Mouse (Mus musculus): ENCODE measurements around the gene Prss36. TPM values are rescaled to one million over a fixed set of nuclear protein-coding genes. Genes with fewer than 3 reads are reported as not detected.
A peak's percentile ranks its signal among the peaks of the same experiment; 100 is the strongest.

Gene Prss36
- polyA plus RNA-seq, 1 experiment from 2014 or later = 12.9 TPM

DNA sequence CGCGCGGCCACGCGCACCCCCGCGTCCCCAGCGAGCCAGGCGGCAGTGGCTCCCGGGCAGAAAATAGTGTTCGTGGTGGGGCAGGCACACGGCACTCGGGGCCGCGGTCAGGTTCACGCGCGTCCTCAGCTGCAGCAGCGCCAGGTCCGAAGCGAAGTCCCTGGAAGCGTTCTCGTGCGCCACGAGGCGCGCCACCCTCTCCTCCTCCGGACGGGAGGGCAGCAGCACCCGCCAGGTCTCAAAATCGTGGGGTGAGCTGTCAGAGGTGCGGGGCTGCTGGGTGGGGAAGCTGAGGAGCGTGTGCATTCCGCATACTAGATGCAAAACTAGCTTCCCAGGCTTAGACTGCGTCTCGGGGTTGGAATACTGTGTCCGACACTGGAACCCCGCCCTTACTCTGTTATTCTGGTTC lies 10.8 kb downstream of the Prss36 start:
- DNase-seq (ENCODE audit: low spot score) = peak; percentile 24

DNA sequence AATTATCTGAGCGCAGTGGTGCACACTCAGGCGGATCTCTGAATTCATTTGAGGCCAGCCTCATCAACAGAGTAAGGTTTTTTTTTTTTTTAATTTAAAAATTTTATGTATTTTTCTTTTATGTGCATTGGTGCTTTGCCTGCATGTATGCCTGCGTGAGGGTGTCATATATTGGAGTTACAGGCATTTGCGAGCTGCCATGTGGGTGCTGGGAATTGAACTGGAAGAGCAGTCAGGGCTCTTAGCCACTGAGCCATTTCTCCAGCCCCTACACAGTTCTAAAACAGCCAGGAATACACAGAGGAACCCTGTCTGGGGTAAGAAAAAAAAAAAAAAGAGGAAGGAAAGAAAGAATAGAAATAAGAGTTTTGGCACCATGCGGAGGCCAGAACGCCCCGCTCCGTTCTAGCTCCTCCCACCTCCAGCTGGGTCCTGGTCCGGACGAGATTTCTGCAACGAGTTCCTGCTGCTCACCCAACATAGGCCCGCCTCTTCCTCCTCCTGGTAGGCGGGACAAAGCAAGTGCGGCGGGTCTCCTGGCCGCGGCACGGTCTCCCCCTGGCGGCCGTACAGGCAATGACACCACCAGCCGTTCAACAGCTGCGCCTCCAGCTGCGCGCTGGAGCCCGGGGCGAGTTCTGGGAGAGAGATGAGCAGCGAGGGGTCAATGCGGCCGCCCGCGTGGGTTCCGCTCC lies 11.3 kb downstream of the Prss36 start:
- DNase-seq (ENCODE audit: low spot score) (peak; percentile 98), ATAC-seq (peak; percentile 98)
- H3K27me3 ChIP-seq (replicated peaks; ENCODE audit: control insufficient read depth, insufficient read depth, low read length) = no peaks in the 10 kb centered on the region; the same call in 1 of the 2 replicates
- peak overlapping the region; percentile 74 for H3K4me3 ChIP-seq (ENCODE audit: low read depth, low read length)
- no peaks in the 10 kb centered on the region for H3K9me3 ChIP-seq (replicated peaks; ENCODE audit: control insufficient read depth, low read length)
- H3K36me3 ChIP-seq (ENCODE audit: control insufficient read depth, insufficient read depth, low read length) = no peaks in the 10 kb centered on the region
- H3K27ac ChIP-seq (ENCODE audit: low read depth, low read length) = peak overlapping the region; percentile 44; the same call in 1 of the 2 replicates
- H3K4me2 ChIP-seq (ENCODE audit: low read length) = peak overlapping the region; percentile 98
- WGBS = 7% methylated on average over 30 of the region's 32 CpGs
- H3K9ac ChIP-seq (ENCODE audit: low read length) = peak overlapping the region; percentile 84
- peaks cover 8% of the 10 kb centered on the region for H3K4me1 ChIP-seq (ENCODE audit: control insufficient read depth, insufficient read depth, low read length)

More for the DNA sequence above, 10.8 kb downstream of the Prss36 start:
- H3K9me3 ChIP-seq (replicated peaks; ENCODE audit: control insufficient read depth, low read length) = no peaks in the 10 kb centered on the region
- H3K36me3 ChIP-seq (ENCODE audit: control insufficient read depth, insufficient read depth, low read length) = no peaks in the 10 kb centered on the region
- H3K27me3 ChIP-seq (replicated peaks; ENCODE audit: control insufficient read depth, insufficient read depth, low read length) = no peaks in the 10 kb centered on the region
- peak overlapping the region; percentile 74 for H3K4me3 ChIP-seq (ENCODE audit: low read depth, low read length)
- peaks cover 8% of the 10 kb centered on the region for H3K4me1 ChIP-seq (ENCODE audit: control insufficient read depth, insufficient read depth, low read length)
- H3K4me2 ChIP-seq (ENCODE audit: low read length) = peak overlapping the region; percentile 98
- 0% methylated on average over 29 of the region's 38 CpGs for WGBS
- peak overlapping the region; percentile 84 for H3K9ac ChIP-seq (ENCODE audit: low read length)
- ATAC-seq = no peak; the same call in 1 of the 2 replicates
- peak overlapping the region; percentile 44; the same call in 1 of the 2 replicates for H3K27ac ChIP-seq (ENCODE audit: low read depth, low read length)

DNA sequence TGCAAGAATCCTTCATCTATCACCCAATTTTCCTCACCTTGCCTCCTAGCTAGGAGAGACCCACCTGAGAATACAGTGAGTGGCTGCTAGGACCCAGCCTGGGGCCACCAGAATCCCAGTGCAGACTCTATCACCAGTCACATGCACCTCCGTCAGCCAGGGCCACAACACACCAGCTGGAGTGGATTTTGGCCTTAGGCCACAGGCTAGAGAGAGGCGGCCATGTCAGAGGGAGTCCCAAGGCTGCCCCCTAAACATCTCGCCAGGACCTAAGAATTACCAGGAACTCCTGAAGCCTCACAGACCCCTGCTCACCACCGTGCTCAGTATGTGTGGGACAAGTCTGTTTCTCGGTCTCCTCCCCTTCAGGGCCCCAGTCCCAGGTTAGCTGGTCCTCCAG lies 12.4 kb downstream of the Prss36 start:
- Histone ChIP-seq H3K27me3 (replicated peaks; ENCODE audit: control insufficient read depth, insufficient read depth, low read length) (no peaks in the 10 kb centered on the region; the same call in 1 of the 2 replicates), H3K4me2 (ENCODE audit: low read length) (no peak overlapping the region), H3K4me1 (ENCODE audit: control insufficient read depth, insufficient read depth, low read length) (peaks cover 8% of the 10 kb centered on the region), H3K27ac (ENCODE audit: low read depth, low read length) (no peak overlapping the region), H3K9ac (ENCODE audit: low read length) (no peak overlapping the region), H3K4me3 (ENCODE audit: low read depth, low read length) (no peak overlapping the region), H3K36me3 (ENCODE audit: control insufficient read depth, insufficient read depth, low read length) (no peaks in the 10 kb centered on the region), H3K9me3 (replicated peaks; ENCODE audit: control insufficient read depth, low read length) (no peaks in the 10 kb centered on the region)
- DNase-seq (ENCODE audit: low spot score) = no peak
- WGBS = 85% methylated on average over 5 of the region's 5 CpGs
- ATAC-seq = no peak

DNA sequence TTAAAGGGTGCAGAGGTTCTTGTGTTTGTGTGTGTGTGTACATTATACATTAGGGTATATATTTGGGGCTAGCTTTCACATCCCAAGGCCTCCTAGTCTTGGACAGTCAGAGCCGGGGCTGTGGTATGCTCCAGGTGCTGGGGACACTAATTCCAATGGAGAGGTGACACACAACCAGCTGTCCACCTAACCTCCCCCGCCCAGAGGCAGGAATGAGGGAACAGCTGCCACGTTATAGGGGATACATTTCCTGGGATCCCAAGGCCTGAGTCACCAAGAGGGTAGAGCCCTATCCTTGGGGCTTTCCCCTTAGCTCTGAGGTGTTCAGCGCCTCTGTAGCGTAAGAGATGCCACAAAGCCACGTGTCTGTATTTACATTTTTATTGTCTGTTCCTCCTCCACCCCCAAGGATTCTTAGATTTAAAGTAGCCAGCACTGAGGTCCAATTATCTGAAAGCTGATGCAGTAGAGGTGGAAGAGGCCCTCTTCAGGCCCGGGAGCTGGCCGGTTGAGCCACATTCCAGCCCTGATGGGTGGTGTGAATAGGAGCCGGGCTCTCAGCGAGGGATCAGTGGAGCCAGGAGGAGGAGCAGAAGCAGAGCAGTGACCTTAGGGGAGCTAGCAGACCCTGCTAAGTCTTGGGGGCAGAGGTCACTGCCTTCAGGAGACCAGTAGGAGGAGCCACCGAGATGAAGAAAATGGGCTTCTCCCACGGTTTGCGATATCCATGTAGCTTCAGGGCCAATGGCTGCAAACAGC lies 14.1 kb downstream of the Prss36 start:
- Histone ChIP-seq H3K4me1 (ENCODE audit: control insufficient read depth, insufficient read depth, low read length) (peaks cover 8% of the 10 kb centered on the region), H3K27me3 (replicated peaks; ENCODE audit: control insufficient read depth, insufficient read depth, low read length) (no peaks in the 10 kb centered on the region; the same call in 1 of the 2 replicates), H3K9me3 (replicated peaks; ENCODE audit: control insufficient read depth, low read length) (no peaks in the 10 kb centered on the region), H3K4me3 (ENCODE audit: low read depth, low read length) (no peak overlapping the region), H3K36me3 (ENCODE audit: control insufficient read depth, insufficient read depth, low read length) (no peaks in the 10 kb centered on the region), H3K9ac (ENCODE audit: low read length) (no peak overlapping the region), H3K4me2 (ENCODE audit: low read length) (no peak overlapping the region), H3K27ac (ENCODE audit: low read depth, low read length) (no peak overlapping the region)
- DNase-seq (ENCODE audit: low spot score) (no peak), ATAC-seq (no peak)
- 16% methylated on average over 13 of the region's 13 CpGs for WGBS

DNA sequence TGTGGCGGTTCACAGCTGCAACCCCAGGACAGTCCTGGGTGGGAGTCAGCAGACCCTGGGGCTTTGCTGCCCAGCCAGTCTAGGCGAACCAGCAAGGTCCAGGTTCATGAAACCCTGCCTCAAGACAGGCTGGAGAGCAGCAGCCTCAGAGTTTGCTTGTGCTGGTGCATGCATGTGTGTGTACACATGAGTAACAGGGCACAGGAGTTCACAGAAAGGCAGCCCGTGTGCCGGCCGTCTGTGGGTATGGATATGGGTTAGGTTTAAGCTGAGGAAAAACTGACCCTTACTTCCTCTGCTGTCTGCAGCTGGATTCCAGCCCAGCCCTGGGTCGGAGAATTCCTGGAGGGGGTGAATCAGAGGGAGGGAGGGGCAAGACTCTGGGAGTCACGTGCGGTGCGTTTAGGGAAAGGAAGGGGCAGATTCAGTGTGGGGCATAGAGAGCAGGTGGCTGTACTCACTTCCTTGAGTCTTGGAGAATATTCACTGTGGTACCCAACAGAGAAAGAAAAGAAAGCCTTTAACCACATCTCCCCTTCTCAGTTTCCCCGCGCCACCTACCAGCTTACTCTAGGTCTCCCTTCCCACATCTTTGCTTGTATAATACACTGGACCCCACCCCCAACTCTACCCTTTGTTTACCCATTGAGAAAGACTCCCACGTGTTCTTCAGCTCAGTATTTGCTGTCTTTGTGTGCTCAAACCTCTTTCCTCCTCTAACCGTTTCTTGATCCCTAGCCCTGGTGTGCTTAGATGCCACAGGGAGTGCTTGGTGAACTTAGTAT lies 15.0 kb downstream of the Prss36 start:
- Histone ChIP-seq H3K27ac (ENCODE audit: low read depth, low read length) (no peak overlapping the region), H3K4me2 (ENCODE audit: low read length) (no peak overlapping the region), H3K9me3 (replicated peaks; ENCODE audit: control insufficient read depth, low read length) (no peaks in the 10 kb centered on the region), H3K4me1 (ENCODE audit: control insufficient read depth, insufficient read depth, low read length) (peaks cover 8% of the 10 kb centered on the region), H3K27me3 (replicated peaks; ENCODE audit: control insufficient read depth, insufficient read depth, low read length) (no peaks in the 10 kb centered on the region; the same call in 1 of the 2 replicates), H3K36me3 (ENCODE audit: control insufficient read depth, insufficient read depth, low read length) (peaks cover 3% of the 10 kb centered on the region; the same call in 1 of the 2 replicates), H3K9ac (ENCODE audit: low read length) (no peak overlapping the region), H3K4me3 (ENCODE audit: low read depth, low read length) (no peak overlapping the region)
- no peak for DNase-seq (ENCODE audit: low spot score)
- WGBS = 32% methylated on average over 13 of the region's 13 CpGs
- ATAC-seq = no peak

DNA sequence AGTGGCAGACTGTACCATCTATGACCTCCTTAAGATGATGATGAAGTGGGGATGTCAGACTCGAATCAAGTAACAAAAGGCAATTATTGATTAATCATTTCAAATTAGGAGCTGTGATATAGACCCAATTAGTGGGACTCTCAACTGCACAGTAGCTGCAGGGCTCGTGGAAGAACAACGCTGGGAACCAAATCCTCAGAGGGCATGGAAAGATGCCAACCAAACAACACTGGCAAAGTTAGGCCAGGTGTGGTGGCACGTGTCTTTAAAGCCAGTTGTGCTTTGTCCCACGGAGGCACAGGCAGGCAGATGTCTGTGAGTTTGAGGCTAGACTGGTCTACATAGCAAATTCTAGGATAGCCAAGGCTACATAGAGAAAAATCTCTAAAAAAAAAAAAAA lies 15.9 kb downstream of the Prss36 start:
- Histone ChIP-seq H3K9ac (ENCODE audit: low read length) (no peak overlapping the region), H3K9me3 (replicated peaks; ENCODE audit: control insufficient read depth, low read length) (no peaks in the 10 kb centered on the region), H3K27ac (ENCODE audit: low read depth, low read length) (no peak overlapping the region), H3K36me3 (ENCODE audit: control insufficient read depth, insufficient read depth, low read length) (peaks cover 10% of the 10 kb centered on the region), H3K4me3 (ENCODE audit: low read depth, low read length) (no peak overlapping the region), H3K4me1 (ENCODE audit: control insufficient read depth, insufficient read depth, low read length) (0 out of 2 replicates have a peak, but pooled peaks cover 4% of the 10 kb centered on the region), H3K27me3 (replicated peaks; ENCODE audit: control insufficient read depth, insufficient read depth, low read length) (no peaks in the 10 kb centered on the region; the same call in 1 of the 2 replicates), H3K4me2 (ENCODE audit: low read length) (no peak overlapping the region)
- ATAC-seq = no peak
- 64% methylated on average over 5 of the region's 5 CpGs for WGBS
- no peak for DNase-seq (ENCODE audit: low spot score)

DNA sequence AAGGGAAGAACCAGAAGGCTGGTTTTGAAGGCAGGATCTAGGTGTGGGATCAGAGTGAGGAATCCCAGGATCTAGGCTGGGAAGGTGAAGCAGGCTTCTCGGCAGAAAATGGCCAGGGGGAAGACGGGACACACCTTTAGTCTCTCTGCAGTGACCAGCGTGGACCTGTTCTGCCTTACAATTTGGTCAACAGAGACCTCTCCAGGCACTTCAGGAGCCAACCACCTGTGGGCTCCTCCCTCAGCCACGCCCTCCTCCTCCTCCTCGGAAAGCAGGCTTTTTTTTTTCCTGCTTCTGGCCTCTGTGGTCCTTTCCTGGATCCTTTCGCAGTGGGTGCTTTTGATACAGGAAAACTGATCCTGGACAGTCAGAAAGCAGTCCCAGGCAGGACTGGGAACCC lies 16.6 kb downstream of the Prss36 start, which contains the start of gene Prss8:
Gene Prss8 (minus strand): TSS at position 182 of the 400 bp plus-strand sequence.
- ATAC-seq = no peak
- no peak within 1 kb of the TSS for H3K27ac ChIP-seq (ENCODE audit: low read depth, low read length)
- H3K27me3 ChIP-seq (replicated peaks; ENCODE audit: control insufficient read depth, insufficient read depth, low read length) = no peaks in the 10 kb centered on the region; the same call in 1 of the 2 replicates
- no peak within 1 kb of the TSS for H3K9ac ChIP-seq (ENCODE audit: low read length)
- H3K9me3 ChIP-seq (replicated peaks; ENCODE audit: control insufficient read depth, low read length) = no peaks in the 10 kb centered on the region
- H3K4me1 ChIP-seq (ENCODE audit: control insufficient read depth, insufficient read depth, low read length) = 0 out of 2 replicates have a peak, but pooled peaks cover 3% of the 10 kb centered on the region
- 15% methylated on average over 6 of the region's 6 CpGs for WGBS
- no peak within 1 kb of the TSS for H3K4me2 ChIP-seq (ENCODE audit: low read length)
- DNase-seq (ENCODE audit: low spot score) = no peak
- H3K36me3 ChIP-seq (ENCODE audit: control insufficient read depth, insufficient read depth, low read length) = peaks cover 17% of the 10 kb centered on the region
- no peak within 1 kb of the TSS for H3K4me3 ChIP-seq (ENCODE audit: low read depth, low read length)

DNA sequence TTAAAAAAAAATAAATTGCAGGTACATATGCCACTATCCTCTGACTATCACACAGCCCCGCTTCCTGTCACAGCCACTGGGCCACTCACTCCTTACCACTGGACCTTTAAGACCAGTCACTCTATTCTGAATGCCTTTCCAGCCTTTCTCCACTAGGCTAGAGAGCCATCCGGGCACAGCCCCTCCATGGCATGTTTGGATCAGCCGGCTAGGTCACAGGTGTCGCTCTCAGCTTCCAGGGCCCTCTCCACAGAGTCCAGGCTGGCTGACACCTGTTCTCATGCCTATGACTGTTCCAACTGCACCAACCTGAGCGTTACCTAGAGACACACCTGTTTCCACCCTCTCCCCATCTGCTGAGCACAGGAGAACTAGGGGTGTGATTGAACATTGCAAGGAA lies 17.9 kb downstream of the Prss36 start:
- no peaks in the 10 kb centered on the region for H3K4me1 ChIP-seq (ENCODE audit: control insufficient read depth, insufficient read depth, low read length)
- H3K4me3 ChIP-seq (ENCODE audit: low read depth, low read length) = no peak overlapping the region
- H3K27ac ChIP-seq (ENCODE audit: low read depth, low read length) = no peak overlapping the region
- peaks cover 30% of the 10 kb centered on the region for H3K36me3 ChIP-seq (ENCODE audit: control insufficient read depth, insufficient read depth, low read length)
- ATAC-seq (no peak), DNase-seq (ENCODE audit: low spot score) (no peak)
- H3K9me3 ChIP-seq (replicated peaks; ENCODE audit: control insufficient read depth, low read length) = no peaks in the 10 kb centered on the region
- no peaks in the 10 kb centered on the region; the same call in 1 of the 2 replicates for H3K27me3 ChIP-seq (replicated peaks; ENCODE audit: control insufficient read depth, insufficient read depth, low read length)
- 47% methylated on average over 5 of the region's 5 CpGs for WGBS
- no peak overlapping the region for H3K4me2 ChIP-seq (ENCODE audit: low read length)
- no peak overlapping the region for H3K9ac ChIP-seq (ENCODE audit: low read length)

Data from forebrain, embryonic 14.5 days (tissue).